Mouse (Mus musculus) midbrain, postnatal 0 days (tissue): Measurements from ENCODE around the gene BC024978. TPM values are rescaled to one million over a fixed set of nuclear protein-coding genes. Genes with fewer than 3 reads are reported as not detected.
A peak's percentile ranks its signal among the peaks of the same experiment; 100 is the strongest.

Source experiments
- ATAC-seq: fragments of 200-750 bp; cut with Nextera tagmentation; 2 replicates; pipeline ENCODE4 v1.8.0; 2017; ENCODE audit warnings: moderate number of reproducible peaks, mild to moderate bottlenecking, moderate TSS enrichment, moderate library complexity; ENCODE audit not compliant: low FRiP score
- DNase-seq: peaks from one replicate; pipeline ENCODE4 v3.0.0-alpha.2; 2015; ENCODE audit warnings: low spot score
- H3K27ac ChIP-seq: fragments of 300-500 bp; sonication (generic); 2 replicates; pipeline ENCODE4 v1.5.1; 2014; ENCODE audit warnings: low read depth, mild to moderate bottlenecking, low read length, mixed read lengths
- H3K27me3 ChIP-seq: fragments of 300-500 bp; sonication (generic); 2 replicates; pipeline ENCODE4 v1.6.1; 2014; ENCODE audit warnings: low read length, control low read depth, mixed read lengths; ENCODE audit not compliant: insufficient read depth
- H3K36me3 ChIP-seq: fragments of 300-500 bp; sonication (generic); 2 replicates; pipeline ENCODE4 v1.6.1; 2014; ENCODE audit warnings: low read length, control low read depth, mixed read lengths; ENCODE audit not compliant: insufficient read depth
- H3K4me1 ChIP-seq: fragments of 300-500 bp; sonication (generic); 2 replicates; pipeline ENCODE4 v1.6.1; 2014; ENCODE audit warnings: mild to moderate bottlenecking, control low read depth, antibody characterized with exemption, low read length, mixed read lengths; ENCODE audit not compliant: insufficient read depth
- H3K4me2 ChIP-seq: fragments of 300-500 bp; sonication (generic); 2 replicates; pipeline ENCODE4 v1.6.1; 2014; ENCODE audit warnings: low read depth, mild to moderate bottlenecking, low read length, mixed read lengths; ENCODE audit not compliant: poor library complexity, severe bottlenecking
- H3K4me3 ChIP-seq: fragments of 300-500 bp; sonication (generic); 2 replicates; pipeline ENCODE4 v1.5.1; 2014; ENCODE audit warnings: low read depth, mild to moderate bottlenecking, low read length, moderate library complexity
- H3K9ac ChIP-seq: fragments of 300-500 bp; sonication (generic); replicated peaks from 2 replicates; pipeline ENCODE4 v1.6.1; 2014; ENCODE audit warnings: mild to moderate bottlenecking, low read length, moderate library complexity, mixed read lengths; ENCODE audit not compliant: poor library complexity, severe bottlenecking
- H3K9me3 ChIP-seq: fragments of 300-500 bp; sonication (generic); 2 replicates; pipeline ENCODE4 v1.6.1; 2016; ENCODE audit warnings: low read length, control low read depth
- CTCF ChIP-seq: IDR thresholded peaks from 2 replicates; pipeline ENCODE4 v1.5.1; 2016; ENCODE audit warnings: antibody characterized with exemption, mild to moderate bottlenecking
- WGBS: fragments of 180-500 bp; shearing (Covaris S2); extraction: QIAGEN DNeasy Blood & Tissue Kit; methylation state at CpG from one replicate; pipeline ENCODE4 v1.1.7; 2014; 5-methylcytosine and 5-hydroxymethylcytosine counted together
- polyA plus RNA-seq: library from polyadenylated mRNA; unstranded; fragments of >200 nt; fragmentation: Nextera tagmentation; extraction: Ambion mirVana; gene quantifications from 2 replicates; pipeline ENCODE4 v1.2.1, GENCODE M21; 2015
- total RNA-seq: library from RNA; depleted of rRNA; stranded (reverse); fragments of >200 nt; gene quantifications from 2 replicates; pipeline ENCODE4 v1.2.3, GENCODE M21; 2014

Gene BC024978
- total and polyA plus RNA-seq, 2 experiments from 2014 or later: 2.8 to 8.7 TPM

GRCm38 (mm10) chr7:27189271-27189931, 6.2 kb upstream of the BC024978 start:
- no peak for DNase-seq
- Histone ChIP-seq H3K4me1 (0 out of 2 replicates have a peak, but pooled peaks cover under 1% of the 10 kb centered on the region), H3K4me3 (no peak overlapping the region), H3K4me2 (no peak overlapping the region), H3K9me3 (no peaks in the 10 kb centered on the region), H3K27me3 (no peaks in the 10 kb centered on the region), H3K36me3 (peaks cover 75% of the 10 kb centered on the region), H3K27ac (no peak overlapping the region), H3K9ac (no peak overlapping the region)
- ATAC-seq: no peak
- WGBS: 87% methylated on average over 10 of the region's 10 CpGs
- TF ChIP-seq CTCF: peak; percentile 35

GRCm38 (mm10) chr7:27192434-27192833, 3.1 kb upstream of the BC024978 start:
- peaks cover 55% of the 10 kb centered on the region for H3K36me3 ChIP-seq
- H3K4me3 ChIP-seq: no peak overlapping the region
- WGBS: 92% methylated on average over 5 of the region's 5 CpGs
- H3K27ac ChIP-seq: no peak overlapping the region
- no peak overlapping the region for H3K4me2 ChIP-seq
- DNase-seq (no peak), ATAC-seq (no peak)
- H3K9me3 ChIP-seq: no peaks in the 10 kb centered on the region
- H3K9ac ChIP-seq: no peak overlapping the region
- no peak for TF ChIP-seq CTCF
- H3K27me3 ChIP-seq: no peaks in the 10 kb centered on the region
- H3K4me1 ChIP-seq: 0 out of 2 replicates have a peak, but pooled peaks cover 7% of the 10 kb centered on the region

GRCm38 (mm10) chr7:27193731-27194130, 1.9 kb upstream of the BC024978 start:
- no peak for TF ChIP-seq CTCF
- WGBS: 89% methylated on average over 4 of the region's 4 CpGs
- H3K36me3 ChIP-seq: peaks cover 44% of the 10 kb centered on the region
- DNase-seq: no peak
- no peak for ATAC-seq
- no peaks in the 10 kb centered on the region for H3K9me3 ChIP-seq
- H3K27ac ChIP-seq: no peak overlapping the region
- H3K4me3 ChIP-seq: no peak overlapping the region
- no peaks in the 10 kb centered on the region for H3K27me3 ChIP-seq
- H3K4me2 ChIP-seq: no peak overlapping the region
- 0 out of 2 replicates have a peak, but pooled peaks cover 7% of the 10 kb centered on the region for H3K4me1 ChIP-seq
- 0 out of 2 replicates have a peak overlapping the region, but pooled peaks have one; percentile 24 for H3K9ac ChIP-seq

DNA sequence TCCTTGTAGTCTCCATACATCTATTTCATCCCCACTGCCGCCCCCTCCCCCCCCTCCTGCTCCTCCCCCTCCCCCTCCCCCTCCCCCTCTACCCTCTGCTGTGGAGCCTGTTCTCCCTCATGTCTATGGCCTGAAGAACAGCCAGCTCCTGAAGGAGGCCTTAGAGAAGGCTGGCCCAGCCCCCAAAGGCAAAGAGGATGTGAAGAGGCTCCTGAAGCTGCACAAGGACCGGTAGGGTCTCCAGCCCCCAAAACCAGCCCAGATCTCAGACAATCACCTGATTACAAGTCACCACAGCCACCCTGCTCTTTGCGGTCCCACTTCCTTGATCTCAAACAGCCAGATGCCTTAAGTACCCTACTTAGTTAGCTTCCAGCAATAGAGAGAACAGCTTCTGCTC, 1.6 kb downstream of the BC024978 start:
- TF ChIP-seq CTCF: no peak
- ATAC-seq (no peak), DNase-seq (no peak)
- 93% methylated on average over 3 of the region's 3 CpGs for WGBS
- Histone ChIP-seq H3K9me3 (no peaks in the 10 kb centered on the region), H3K9ac (no peak overlapping the region), H3K27ac (no peak overlapping the region), H3K27me3 (no peaks in the 10 kb centered on the region), H3K4me3 (no peak overlapping the region), H3K4me2 (no peak overlapping the region; the same call in 1 of the 2 replicates), H3K4me1 (0 out of 2 replicates have a peak, but pooled peaks cover 7% of the 10 kb centered on the region), H3K36me3 (peaks cover 15% of the 10 kb centered on the region)

GRCm38 (mm10) chr7:27197634-27198033, 2.1 kb downstream of the BC024978 start:
- Histone ChIP-seq H3K4me1 (0 out of 2 replicates have a peak, but pooled peaks cover 7% of the 10 kb centered on the region), H3K27me3 (no peaks in the 10 kb centered on the region), H3K36me3 (peaks cover 15% of the 10 kb centered on the region), H3K9me3 (no peaks in the 10 kb centered on the region), H3K4me2 (no peak overlapping the region), H3K9ac (no peak overlapping the region), H3K27ac (no peak overlapping the region), H3K4me3 (no peak overlapping the region)
- no peak for TF ChIP-seq CTCF
- WGBS: 94% methylated on average over 8 of the region's 8 CpGs
- DNase-seq: no peak
- no peak for ATAC-seq

GRCm38 (mm10) chr7:27198355-27198754, 2.8 kb downstream of the BC024978 start:
- ATAC-seq (no peak), DNase-seq (no peak)
- no peak overlapping the region for H3K4me2 ChIP-seq
- H3K27ac ChIP-seq: no peak overlapping the region
- peaks cover 17% of the 10 kb centered on the region for H3K36me3 ChIP-seq
- H3K9ac ChIP-seq: no peak overlapping the region
- no peaks in the 10 kb centered on the region for H3K27me3 ChIP-seq
- TF ChIP-seq CTCF: no peak
- no peaks in the 10 kb centered on the region for H3K9me3 ChIP-seq
- H3K4me3 ChIP-seq: no peak overlapping the region
- H3K4me1 ChIP-seq: 0 out of 2 replicates have a peak, but pooled peaks cover 7% of the 10 kb centered on the region
